Mouse (Mus musculus): ENCODE measurements around the gene Grip1.

Gene Grip1

DNA sequence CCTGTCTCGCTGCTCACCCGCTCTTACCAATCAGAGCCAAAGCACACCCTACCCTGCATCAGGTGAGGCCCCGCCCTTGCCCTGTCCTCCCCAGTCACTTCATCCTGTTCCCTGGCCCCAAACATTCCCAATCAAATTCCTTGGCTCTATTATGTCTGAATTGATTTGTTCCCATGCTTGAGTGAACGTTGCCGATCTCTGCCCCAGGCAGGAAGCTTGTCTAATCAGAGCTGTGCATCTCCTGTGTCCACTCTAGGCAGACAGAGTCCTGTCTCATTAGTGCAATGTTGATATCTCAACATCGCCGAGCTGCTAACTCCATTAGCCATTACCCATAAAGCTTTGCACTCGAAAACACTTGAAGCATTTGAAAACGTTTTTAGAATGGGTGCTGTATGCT lies 210.0 kb downstream of the Grip1 start:
- in situ Hi-C loops (cut with MboI, MseI), result no loop called here

DNA sequence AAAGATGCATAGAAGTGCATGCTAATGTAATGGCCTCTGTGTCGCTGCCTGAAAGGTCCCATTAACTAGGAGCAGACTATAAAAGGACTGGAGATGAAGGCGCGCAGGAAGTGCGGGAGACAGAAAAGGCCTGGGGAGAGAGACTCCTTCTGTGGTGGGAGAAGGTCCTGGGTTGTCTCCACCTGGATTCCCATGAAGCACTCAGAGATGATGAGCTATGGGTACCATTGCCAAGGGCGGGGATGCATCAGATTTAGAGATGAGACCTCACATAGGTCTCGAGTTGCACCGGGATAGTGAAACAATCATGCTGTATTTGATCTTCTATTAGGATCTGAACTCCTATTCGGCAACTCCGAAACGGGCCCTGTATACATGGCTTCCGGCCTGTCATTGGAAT lies 212.8 kb downstream of the Grip1 start:
- in situ Hi-C loops (cut with MboI, MseI), result no loop called here

DNA sequence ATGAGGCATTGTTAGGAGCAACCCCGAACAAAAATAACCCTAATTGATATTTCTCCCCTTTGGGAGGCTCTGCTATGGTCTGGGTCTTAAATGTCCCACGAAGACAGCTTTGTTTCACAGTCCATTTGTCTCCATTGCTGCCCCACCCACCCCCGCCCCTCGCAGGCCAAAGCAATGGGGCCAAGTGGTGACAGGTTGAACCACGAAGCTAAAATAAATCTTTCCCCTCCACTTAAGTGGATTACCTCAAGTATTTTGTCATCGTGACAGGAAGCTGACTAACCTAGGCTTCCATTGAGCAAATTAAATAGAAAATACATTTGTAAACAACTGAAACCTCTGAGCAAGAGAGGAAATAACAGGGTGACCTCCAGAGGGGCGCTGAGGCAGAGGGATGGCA lies 216.8 kb downstream of the Grip1 start:
- in situ Hi-C loops (cut with MboI, MseI), result no loop called here

DNA sequence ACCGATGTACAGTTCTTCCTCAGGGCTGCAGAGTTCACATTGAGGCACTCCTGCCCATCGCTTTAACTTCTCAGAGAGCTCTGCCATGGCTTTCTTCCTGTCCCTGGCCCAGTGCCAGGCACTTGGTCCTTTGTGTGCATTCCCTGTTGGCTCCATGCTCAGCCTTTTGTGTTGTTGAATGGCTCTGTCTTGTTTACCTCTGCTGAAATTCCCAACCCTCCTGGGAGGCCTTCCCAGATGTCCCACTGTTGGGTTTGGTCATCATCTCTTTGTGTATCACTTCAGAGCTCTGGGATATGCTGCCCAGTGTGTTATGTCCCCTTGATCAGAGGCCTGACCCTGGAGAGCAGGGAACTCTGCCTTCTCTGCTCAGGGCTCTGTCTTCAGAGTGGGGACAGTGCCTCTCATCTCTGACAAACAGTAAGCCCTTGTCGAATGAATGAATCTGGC lies 230.8 kb downstream of the Grip1 start:
- in situ Hi-C loops (cut with MboI, MseI), result no loop called here

DNA sequence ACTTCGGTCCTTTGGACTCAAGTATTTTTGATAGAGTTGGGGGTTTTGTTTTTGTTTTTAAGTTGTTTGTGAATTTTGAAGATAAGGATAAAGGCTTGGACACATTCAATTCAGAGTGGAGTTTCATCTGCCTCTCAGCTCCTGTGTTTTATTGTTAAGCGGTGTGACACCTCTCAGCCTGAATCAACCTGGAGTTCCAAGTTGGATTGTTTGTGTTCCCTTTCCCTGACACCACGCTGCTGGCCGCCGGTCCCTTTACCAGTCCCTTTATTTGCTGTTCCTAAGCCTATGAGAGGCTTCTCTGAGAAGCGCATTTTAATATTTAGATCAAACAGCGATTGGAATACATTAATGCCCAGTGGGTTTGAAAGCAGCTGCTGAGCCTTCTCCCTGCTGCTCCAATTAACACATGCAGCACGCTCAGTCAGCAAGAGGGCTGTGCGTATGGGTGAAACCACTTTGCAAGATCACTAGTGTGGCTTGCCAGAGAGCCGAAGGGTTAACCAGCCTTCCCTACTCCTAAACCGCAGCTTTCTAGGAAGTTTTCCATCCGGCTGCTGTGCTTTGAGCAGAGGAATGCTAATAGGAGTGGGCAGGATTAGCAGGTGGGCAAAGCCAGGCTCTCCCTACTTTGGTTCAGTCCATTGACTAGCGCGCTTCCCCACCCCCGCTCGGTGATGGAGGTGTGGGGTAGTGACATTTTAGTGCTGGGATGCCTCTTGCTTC lies 237.9 kb downstream of the Grip1 start:
- in situ Hi-C loops (cut with MboI, MseI), result no loop called here

DNA sequence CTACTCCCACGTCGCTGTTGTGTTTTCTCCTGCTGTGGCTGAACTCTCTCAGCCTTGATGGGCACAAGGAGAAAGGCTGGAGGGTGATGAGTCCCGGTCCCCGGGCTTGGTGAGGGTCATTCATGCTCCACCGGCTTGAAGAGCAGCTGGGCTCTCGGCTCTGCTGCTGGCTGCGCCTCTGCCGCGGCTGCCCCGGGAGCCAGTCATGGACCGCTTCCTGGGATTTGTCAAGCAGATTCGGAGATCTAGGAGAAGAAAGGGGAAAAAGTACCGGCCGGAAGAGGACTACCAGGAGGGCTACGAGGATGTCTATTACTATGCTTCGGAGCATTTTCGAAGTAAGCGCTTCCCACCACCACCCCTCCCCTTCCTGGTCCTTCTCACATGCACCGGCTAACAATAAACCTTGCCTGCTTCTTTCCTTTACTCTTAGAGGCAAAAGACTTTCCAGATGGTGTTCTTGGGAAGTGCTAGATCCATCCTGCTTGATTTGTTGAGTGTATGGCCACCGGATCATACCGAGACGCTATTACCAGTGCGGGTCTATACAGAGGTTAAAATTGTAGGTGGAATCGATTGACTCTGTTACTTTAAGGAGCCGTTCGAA lies 238.8 kb downstream of the Grip1 start:
- in situ Hi-C loops (cut with MboI, MseI), result no loop called here

DNA sequence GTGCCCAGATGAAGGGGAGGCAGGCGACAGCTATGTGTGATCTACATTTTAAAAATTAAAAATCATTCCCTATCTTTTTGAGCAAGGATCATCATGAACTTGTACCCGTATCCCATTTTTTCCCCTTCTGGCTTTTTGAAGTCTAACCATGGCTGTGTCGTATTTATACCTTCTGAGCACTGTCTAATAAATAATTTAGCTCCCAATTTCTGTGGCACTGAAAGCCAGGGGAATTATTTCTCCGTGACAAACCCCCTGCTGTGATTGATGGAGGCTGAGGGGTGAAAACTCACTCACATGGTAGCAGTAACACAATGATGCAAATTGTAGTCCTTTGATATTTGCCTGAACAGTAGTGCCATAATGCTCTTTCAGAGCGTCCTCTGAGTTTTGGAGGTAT lies 239.8 kb downstream of the Grip1 start:
- in situ Hi-C loops (cut with MboI, MseI), result no loop called here

DNA sequence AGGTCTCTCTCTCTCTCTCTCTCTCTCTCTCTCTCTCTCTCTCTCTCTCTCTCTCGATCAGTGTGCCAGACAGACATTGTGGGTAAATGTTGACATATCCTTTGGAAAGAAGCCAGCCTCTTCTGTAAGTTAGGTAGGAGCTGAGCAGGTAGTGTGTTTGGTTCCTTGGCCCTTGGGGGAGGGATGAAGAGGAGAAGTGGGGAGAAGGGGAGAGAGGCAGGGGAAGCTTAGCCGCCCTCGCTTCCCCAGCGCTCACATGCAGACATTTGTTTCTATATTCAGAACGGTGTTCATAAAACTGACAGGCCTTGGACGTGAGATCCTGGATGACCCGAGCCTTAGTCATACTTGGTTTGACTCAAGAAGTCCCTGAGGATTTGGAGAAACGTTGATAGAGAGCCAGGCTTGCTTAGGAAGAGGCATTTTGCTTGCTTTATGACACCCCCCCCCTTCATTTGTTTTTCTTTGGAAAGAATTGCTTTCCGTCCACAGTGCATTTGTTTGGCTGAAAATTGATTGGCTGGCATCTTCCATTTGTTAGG lies 243.7 kb downstream of the Grip1 start:
- in situ Hi-C loops (cut with MboI, MseI), result no loop called here

DNA sequence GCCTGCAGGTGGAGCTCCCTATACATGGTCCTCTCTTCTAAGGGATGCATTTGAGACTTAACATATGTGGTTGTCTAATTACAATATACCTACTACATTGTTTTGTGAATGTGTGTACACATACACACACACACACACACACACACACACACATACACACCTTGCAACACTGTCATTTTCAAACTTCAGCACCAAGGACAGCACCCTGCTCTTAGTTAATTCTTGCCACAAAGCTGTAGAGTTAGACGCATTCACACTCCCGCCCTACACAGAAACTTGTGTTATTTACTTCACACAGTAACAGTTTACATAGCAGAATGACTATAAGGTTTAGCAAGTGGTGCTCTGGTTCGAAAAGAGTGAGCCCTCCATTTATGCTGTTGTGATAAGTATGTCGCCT lies 251.7 kb downstream of the Grip1 start:
- in situ Hi-C loops (cut with MboI, MseI), result no loop called here

DNA sequence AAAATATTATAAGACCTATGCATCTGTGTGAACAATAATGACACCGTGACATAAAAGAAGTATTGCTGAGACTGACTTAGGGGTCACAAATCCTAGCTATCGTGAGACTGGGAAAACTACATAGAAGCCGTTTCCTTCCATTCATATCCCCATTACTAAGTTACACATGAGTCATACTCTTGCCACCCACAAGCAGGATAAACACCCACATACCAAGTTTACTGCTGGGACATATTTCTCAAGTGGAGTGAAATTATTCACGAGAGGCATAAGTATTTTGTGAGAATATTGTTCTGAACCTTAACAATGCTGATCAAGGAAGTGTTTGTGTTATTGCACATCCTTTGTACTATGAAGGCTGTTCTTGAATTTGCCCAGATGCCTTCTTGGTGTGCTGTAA lies 252.7 kb downstream of the Grip1 start:
- in situ Hi-C loops (cut with MboI, MseI), result no loop called here

DNA sequence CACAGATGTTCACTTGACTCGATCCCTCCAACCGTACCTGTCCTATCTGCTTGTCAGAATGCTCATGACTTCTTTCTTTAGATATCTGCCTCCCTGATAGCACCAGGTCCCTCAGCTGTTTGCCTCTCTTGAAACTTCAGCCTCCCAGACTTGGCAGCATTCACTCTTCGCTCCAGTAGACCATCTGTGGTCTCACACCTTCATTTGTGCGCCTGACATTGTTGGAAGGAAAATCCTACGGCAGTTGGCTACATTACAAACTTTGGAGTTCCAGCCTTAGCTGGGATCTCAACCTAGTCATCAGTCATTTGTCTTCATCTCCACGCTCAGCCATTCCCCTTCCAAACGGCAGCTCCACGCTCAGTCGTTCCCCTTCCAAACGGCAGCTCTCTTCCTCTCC lies 253.4 kb downstream of the Grip1 start:
- in situ Hi-C loops (cut with MboI, MseI), result no loop called here

DNA sequence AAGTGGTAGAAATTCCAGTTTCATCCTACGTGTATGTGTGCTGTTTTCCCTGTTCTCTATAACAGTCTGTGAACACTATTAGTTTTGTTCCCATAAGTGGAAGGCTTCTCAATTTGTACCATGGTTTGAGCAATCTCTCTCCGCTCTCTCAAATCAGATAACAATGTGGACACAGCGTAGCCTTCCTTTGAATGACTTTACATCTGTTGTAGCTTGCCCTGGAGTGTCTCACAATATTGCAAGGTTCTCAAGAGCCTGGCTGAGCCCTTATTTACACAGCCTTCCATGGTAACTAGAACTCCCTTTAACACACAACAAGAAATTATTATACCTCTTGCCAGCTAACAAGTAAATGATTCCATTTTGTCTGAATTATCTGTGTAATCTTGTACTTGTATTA lies 268.3 kb downstream of the Grip1 start:
- in situ Hi-C loops (cut with MboI, MseI), result no loop called here

DNA sequence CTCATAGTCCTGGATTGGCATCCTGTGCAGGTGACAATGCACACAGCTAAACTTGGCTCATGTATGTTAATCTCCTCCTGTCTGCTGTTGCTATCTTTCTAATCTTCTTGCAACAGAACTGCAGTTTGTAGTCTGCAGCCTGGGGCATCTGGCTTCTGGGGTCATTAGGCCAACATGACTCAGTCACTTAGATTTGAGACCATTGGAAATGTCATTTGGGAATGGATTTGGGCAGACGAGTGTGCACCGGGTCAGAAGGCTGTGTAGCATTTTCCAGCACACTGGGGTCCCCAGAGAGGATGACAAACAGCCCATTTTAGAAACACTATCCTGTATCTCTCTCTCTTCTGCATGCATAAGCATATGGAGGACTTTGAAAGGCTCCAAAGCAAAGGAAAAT lies 268.8 kb downstream of the Grip1 start:
- in situ Hi-C loops (cut with MboI, MseI), result no loop called here

DNA sequence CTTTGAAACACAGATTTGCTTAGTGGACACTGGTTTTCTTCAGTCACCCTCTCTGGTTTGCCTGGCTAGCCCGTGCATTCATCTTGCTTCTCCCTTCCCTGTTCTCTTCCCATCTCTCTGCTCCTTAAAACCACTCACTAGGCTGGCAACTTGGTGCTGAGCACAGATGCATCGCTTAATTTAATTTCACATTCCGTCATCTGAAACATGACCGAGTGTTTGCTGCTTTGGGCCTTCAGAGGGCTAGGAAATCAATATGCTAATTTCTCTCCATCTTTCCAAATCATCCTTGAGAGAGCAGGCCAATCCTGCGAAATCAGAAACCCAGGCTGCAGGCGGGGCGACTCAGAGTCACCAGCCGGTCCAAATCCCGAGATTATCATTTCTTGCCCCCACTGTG lies 270.0 kb downstream of the Grip1 start:
- in situ Hi-C loops (cut with MboI, MseI), result no loop called here

DNA sequence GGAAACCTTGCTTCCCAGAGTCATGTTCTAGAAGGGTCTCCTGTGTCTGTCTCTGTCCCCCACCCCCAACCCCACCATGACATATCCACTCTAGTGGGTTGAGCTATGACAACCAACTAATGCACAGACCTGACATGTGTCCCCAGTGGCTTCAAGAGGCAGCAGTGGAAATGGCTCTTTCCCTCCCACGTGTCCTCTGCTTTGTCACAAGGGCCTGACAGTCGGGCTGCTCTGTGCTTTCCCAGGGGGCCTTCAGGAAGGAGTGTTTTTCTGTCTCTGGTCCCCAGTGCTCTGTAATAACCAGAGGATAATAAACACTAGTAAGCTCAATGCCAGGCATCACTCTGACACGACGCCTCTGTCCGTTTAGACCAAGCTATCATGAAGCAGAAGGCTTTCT lies 271.7 kb downstream of the Grip1 start:
- in situ Hi-C loops (cut with MboI, MseI), result no loop called here

DNA sequence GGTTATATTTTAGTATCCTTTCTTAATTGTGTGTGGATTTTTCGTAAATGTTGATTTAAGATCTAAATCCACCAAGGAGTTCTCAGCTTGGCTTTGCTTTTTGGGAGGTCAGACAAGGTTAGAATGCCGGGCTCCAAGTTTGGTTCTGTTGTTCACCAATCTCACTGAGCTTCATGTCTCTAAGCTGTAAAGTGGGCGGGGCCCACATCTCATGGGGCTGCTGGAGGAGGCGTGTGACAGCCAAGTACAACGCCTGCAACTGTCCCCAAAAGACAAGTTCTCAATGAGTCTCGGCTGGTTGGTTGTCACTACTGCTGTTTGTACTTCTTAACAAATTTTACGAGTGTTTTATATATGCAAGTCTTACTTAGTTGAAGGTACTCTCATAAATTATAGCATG lies 272.3 kb downstream of the Grip1 start:
- in situ Hi-C loops (cut with MboI, MseI), result no loop called here

DNA sequence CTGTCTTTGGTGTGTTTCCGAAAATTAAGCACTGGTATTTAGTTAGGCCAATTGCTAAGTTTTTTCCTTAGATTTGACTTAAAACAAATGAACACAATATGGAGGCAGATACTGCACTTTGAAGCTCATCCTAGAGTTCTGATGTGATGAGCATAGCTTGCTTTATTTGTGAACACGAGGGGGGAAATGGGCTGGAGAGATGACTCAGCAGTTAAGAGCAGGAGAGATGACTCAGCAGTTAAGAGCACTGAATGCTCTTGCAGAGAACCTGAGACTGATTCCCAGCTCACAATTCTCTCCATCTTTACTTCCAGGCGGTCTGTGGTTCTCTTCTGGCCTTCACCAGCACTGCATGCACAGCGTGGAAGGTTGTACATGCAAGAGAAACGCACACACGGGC lies 273.3 kb downstream of the Grip1 start:
- in situ Hi-C loops (cut with MboI, MseI), result no loop called here

DNA sequence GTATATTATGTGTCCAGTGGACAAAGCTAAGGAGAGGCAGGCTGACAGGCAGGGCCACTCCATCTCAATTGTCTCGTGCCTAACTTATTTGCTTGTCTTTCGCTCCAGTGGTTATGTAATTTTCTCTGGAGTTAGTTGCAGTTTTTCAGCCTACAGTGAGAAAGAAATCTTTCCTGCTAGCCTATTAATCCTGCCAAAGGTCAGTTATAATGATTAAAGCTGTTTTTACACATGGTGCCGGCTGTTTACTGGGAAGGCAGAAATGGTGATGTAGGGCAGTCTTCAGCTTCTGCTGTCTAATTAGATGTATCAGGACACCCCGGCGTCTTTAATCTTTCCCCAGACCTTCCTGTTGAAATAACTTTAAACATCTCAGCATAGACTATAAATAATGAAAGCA lies 276.6 kb downstream of the Grip1 start:
- in situ Hi-C loops (cut with MboI, MseI), result no loop called here

DNA sequence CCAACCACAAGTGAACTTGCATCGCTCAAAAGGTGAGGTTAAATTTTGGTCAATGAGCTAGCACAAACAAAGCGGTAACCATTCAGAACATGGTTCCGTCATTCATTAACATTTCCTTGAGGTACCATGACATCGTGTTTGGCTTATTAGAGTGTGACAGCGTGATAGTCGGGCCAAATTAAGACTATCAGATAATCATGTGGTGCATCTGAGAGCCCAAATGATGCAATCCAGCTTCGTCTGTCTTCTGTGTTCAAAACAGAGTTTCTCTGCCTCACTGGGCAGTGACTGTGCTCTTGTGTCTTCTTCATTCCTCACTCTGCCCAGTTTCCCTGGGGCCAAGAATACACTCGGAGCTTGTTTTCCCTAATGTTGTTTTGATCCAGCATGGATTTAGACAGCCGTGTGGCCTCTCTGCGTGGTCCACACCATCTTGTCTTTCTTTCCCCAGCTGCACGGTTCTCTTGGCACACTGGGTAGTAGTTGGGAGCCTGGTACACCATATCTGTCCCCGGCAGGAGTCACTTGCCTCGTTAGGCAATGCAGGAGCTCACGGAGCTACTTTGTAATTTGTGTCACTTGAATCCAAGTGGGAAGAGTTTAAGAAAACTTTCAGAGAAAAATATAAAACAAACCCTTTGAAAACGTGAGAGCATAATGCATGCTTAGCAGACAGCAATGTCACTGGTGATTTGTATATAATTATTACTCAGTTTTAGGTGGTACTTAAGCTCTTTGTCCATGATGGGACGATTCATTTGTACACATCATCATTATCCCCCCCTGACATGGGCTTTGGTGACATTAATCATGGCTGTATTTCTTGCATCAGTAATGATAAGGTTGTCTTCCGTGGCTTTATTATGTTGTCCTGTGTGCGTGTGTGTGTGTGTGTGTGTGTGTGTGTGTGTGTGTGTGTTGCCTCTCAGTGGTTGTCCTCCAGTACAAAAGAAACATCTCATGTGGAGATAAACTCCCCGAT lies 281.7 kb downstream of the Grip1 start:
- in situ Hi-C loops (cut with MboI, MseI), result no loop called here

DNA sequence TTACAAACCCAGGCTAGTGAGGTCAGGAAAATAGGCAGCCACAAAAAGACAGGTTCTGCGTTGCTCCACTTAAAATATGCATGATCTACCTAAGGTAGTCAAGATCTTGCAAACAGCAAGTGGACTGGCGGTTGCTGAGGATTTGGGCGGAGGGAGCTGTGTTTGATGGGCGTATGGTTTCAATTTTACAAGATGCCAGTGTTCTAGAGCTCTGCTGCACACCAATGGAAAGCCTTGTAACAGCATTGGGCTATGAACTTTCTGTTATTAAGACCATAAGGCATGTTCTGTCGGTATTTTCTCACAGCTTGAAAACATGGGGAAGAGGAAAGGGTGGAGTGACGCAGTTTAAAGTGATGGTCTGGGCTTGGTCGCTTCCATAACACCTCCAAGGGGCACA lies 285.8 kb downstream of the Grip1 start:
- in situ Hi-C loops (cut with MboI, MseI), result no loop called here

DNA sequence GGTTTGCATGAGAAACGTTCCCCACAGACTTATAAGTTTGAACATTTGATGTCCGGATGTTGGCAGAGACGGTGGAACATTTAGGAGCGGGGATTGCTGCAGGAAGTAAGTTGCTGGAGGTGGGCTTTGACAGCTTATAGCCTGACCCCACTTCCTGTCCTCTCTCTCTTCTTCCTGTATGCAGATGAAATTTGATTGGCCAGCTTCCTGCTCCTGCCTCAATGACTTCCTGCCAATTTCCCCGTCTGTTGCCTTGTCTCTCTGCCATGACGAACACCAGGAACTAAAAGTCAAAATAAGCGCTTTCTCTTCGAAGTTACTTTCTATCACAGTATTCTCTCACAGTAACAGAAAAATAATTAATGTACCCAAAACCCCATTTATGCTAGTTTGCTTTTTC lies 289.1 kb downstream of the Grip1 start:
- in situ Hi-C loops (cut with MboI, MseI), result no loop called here

DNA sequence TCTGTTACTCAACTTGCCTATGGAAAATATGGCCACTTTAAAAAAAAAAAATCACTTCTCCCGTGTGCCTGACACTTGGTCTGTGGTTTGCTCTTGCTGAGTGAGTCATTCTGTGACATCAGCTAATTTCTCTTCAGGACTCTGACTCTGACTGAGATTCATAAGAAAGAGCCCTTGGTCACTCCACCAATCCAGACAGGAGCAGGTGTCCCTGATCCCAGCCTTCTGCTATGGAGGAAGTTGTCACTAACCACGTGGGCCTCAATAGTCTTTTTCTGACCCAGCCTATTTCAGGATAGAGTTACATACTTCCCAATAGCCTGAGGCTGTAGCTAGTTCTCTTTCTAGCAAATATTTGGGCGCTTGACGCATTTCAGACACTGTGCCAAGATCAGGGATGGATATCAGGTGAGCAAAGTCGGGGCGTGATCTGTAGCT lies 298.8 kb downstream of the Grip1 start:
- in situ Hi-C loops (cut with MboI, MseI), result loop anchor here (10.0 kb wide), 1 partner anchor 248 kb away; no protein-coding TSS in a partner anchor
